Mouse (Mus musculus) lung, adult 2 months (tissue): Measurements from ENCODE around the gene Faap20.

Experiments used
- CTCF ChIP-seq: fragments of 200-500 bp; IDR thresholded peaks from 2 replicates; pipeline ENCODE4 v1.5.1; 2011; ENCODE audit warnings: mild to moderate bottlenecking, low read length, control low read depth; ENCODE audit not compliant: insufficient read depth
- POLR2A ChIP-seq: fragments of 200-500 bp; IDR thresholded peaks from 2 replicates; pipeline ENCODE4 v1.6.1; 2011; ENCODE audit warnings: low read depth, mild to moderate bottlenecking, control low read depth, low read length, borderline replicate concordance; ENCODE audit errors: extremely low read depth

DNA sequence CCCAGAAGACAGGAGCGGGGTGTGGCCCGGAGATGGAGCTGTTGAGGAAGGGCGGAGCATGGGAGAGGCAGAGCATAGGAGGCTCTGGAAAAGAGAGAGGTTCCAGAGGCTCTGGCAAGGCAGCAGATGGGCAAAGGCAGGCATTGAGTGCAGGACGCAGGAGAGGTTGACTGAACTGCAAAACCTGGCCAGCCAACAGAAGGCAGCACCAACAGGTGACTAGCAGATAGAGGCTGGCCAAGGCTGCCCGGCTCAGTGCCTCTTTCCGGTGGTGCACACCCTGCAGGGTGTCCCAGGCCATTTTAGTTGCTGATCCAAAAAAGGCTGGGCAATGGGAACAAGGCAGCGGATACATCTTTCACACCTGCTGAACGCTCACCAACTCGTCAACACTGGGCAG, 7.8 kb upstream of the Faap20 start:
- TF ChIP-seq CTCF (no peak), POLR2A (no peak)
